Mouse (Mus musculus): Measurements from ENCODE around the gene Tiprl. TPM values are rescaled to one million over a fixed set of nuclear protein-coding genes. Genes with fewer than 3 reads are reported as not detected.

Tiprl gene
- polyA plus RNA-seq, 1 experiment from 2014 or later: 103 TPM

DNA sequence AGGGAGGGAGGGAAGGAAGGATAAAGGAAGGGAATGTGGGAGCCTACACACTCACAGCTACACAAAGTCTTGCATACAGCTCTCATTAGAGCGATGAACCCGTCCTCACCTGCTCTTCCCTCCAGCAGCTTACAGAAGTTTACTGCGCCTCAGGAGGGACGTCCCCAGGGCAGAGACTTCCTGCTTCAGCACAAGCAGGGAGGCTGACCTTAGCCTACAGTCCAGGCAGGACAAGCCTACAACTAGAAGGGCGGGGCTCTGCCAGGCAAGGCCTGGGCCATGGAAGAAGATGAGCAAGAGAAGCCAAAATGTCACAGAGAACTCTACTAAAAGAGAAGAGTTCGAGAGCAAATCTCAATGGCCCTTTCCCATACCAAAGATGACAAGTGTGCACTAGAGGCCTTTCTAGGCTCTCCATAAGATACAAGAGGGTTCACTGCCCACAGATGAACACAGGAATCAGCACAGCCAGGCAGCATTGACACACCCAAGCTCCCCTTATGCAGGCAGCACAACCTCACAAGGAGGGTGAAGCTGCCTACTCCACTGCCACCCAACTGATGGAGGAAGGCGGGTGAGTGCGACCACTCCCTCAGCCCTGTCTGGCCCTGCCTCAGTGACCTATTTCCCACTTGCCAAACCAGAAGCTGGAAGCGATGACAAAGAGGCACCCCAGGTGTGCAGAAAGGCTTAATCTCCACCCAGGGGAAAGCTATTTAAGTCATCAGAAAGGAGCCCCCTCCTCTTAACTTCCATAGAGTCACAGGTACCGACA, 47.8 kb downstream of the Tiprl start:
- Histone ChIP-seq H3K36me3 (ENCODE audit: control insufficient read depth, insufficient read depth, low read length) (no peaks in the 10 kb centered on the region), H3K9ac (ENCODE audit: low read length) (no peak overlapping the region), H3K4me2 (no peak overlapping the region), H3K27me3 (ENCODE audit: control insufficient read depth, insufficient read depth, low read length) (no peaks in the 10 kb centered on the region), H3K4me3 (ENCODE audit: low read depth, low read length) (no peak overlapping the region), H3K27ac (ENCODE audit: low read depth, low read length) (no peak overlapping the region), H3K4me1 (ENCODE audit: control insufficient read depth, insufficient read depth, low read length) (peaks cover 2% of the 10 kb centered on the region; the same call in 1 of the 2 replicates), H3K9me3 (ENCODE audit: control insufficient read depth, low read length) (no peaks in the 10 kb centered on the region)
- WGBS: 76% methylated on average over 10 of the region's 10 CpGs
- DNase-seq (ENCODE audit: low spot score, missing footprints): peak; percentile 26
- ATAC-seq (ENCODE audit: low FRiP score): no peak

GRCm38 (mm10) chr1:165187357-165187756, 49.4 kb downstream of the Tiprl start:
- Histone ChIP-seq H3K27me3 (ENCODE audit: control insufficient read depth, insufficient read depth, low read length) (no peaks in the 10 kb centered on the region), H3K27ac (ENCODE audit: low read depth, low read length) (no peak overlapping the region), H3K36me3 (ENCODE audit: control insufficient read depth, insufficient read depth, low read length) (no peaks in the 10 kb centered on the region), H3K9me3 (ENCODE audit: control insufficient read depth, low read length) (no peaks in the 10 kb centered on the region), H3K4me3 (ENCODE audit: low read depth, low read length) (no peak overlapping the region), H3K9ac (ENCODE audit: low read length) (no peak overlapping the region), H3K4me2 (no peak overlapping the region), H3K4me1 (ENCODE audit: control insufficient read depth, insufficient read depth, low read length) (peaks cover 2% of the 10 kb centered on the region; the same call in 1 of the 2 replicates)
- ATAC-seq (ENCODE audit: low FRiP score): no peak
- DNase-seq (ENCODE audit: low spot score, missing footprints): peak; percentile 45
- WGBS: 54% methylated on average over 5 of the region's 5 CpGs

DNA sequence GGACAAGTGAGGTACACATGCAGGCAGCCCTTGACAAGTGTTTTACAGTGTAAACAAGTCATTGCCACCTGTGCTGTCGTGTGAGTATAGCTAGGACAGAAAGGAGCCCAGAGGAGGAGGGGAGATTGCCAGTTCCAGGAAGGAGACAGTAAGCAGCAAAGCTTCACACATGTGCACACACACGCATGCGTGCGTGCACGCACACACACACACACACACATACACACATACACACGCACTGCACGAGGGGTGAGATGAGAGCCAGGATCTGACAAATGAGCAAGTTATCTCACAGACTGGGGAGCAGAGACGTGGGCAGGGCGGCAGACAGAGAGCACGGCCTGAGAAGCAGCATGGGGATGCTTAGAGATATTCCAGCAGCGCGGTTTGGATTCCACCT, 50.3 kb downstream of the Tiprl start:
- Histone ChIP-seq H3K9me3 (ENCODE audit: control insufficient read depth, low read length) (no peaks in the 10 kb centered on the region), H3K27me3 (ENCODE audit: control insufficient read depth, insufficient read depth, low read length) (no peaks in the 10 kb centered on the region), H3K4me2 (no peak overlapping the region), H3K27ac (ENCODE audit: low read depth, low read length) (no peak overlapping the region), H3K9ac (ENCODE audit: low read length) (no peak overlapping the region), H3K36me3 (ENCODE audit: control insufficient read depth, insufficient read depth, low read length) (no peaks in the 10 kb centered on the region), H3K4me1 (ENCODE audit: control insufficient read depth, insufficient read depth, low read length) (peaks cover 2% of the 10 kb centered on the region; the same call in 1 of the 2 replicates), H3K4me3 (ENCODE audit: low read depth, low read length) (no peak overlapping the region)
- DNase-seq (ENCODE audit: low spot score, missing footprints): peak; percentile 72
- ATAC-seq (ENCODE audit: low FRiP score): no peak
- 76% methylated on average over 12 of the region's 12 CpGs for WGBS

DNA sequence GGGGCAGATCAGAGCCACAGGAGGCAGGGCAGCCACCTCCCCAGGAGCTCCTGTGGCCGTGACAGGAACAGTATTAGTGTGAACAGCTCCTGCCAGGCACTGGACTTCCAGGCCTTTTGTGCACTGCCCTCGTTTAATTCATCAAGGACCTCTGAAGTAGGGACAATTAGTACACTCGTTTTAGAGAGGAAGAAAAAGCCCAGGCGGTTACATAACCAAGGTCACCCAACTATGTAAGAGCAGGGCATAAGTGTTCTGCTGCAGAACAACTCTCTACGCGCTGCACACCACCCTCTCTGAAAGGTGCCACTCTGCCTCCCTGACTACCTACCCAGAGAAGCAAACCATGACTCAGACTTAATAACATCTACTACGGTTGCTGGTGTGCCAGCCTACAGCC, 51.7 kb downstream of the Tiprl start:
- H3K27me3 ChIP-seq (ENCODE audit: control insufficient read depth, insufficient read depth, low read length): no peaks in the 10 kb centered on the region
- no peak overlapping the region for H3K4me3 ChIP-seq (ENCODE audit: low read depth, low read length)
- no peak overlapping the region for H3K4me2 ChIP-seq
- DNase-seq (ENCODE audit: low spot score, missing footprints): peak; percentile 61
- H3K9me3 ChIP-seq (ENCODE audit: control insufficient read depth, low read length): no peaks in the 10 kb centered on the region
- 74% methylated on average over 7 of the region's 7 CpGs for WGBS
- no peak overlapping the region for H3K9ac ChIP-seq (ENCODE audit: low read length)
- H3K36me3 ChIP-seq (ENCODE audit: control insufficient read depth, insufficient read depth, low read length): no peaks in the 10 kb centered on the region
- H3K4me1 ChIP-seq (ENCODE audit: control insufficient read depth, insufficient read depth, low read length): peaks cover 2% of the 10 kb centered on the region; the same call in 1 of the 2 replicates
- no peak overlapping the region for H3K27ac ChIP-seq (ENCODE audit: low read depth, low read length)
- no peak for ATAC-seq (ENCODE audit: low FRiP score)

DNA sequence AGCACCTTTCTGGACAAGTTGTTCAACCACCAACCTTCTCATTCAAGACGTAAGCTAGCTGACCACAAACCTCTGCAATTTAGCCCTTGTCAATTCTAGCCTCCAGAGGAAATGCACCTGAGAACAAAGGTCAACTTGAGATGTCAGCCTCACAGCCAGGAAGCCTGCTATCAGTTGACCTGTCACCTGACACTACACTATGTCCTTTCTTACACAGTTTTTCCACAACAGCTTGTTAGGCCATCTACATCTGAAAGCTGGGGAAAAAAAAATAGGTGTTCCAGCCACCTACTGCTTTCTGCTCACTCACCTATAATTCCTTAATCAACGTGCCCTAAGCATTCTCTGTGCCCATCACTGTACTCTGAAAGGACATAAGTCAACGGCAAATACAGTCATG, 52.6 kb downstream of the Tiprl start:
- ATAC-seq (ENCODE audit: low FRiP score) (no peak), DNase-seq (ENCODE audit: low spot score, missing footprints) (peak; percentile 57)
- Histone ChIP-seq H3K4me1 (ENCODE audit: control insufficient read depth, insufficient read depth, low read length) (peaks cover 2% of the 10 kb centered on the region; the same call in 1 of the 2 replicates), H3K4me3 (ENCODE audit: low read depth, low read length) (no peak overlapping the region), H3K27me3 (ENCODE audit: control insufficient read depth, insufficient read depth, low read length) (no peaks in the 10 kb centered on the region), H3K27ac (ENCODE audit: low read depth, low read length) (no peak overlapping the region), H3K9ac (ENCODE audit: low read length) (no peak overlapping the region), H3K4me2 (no peak overlapping the region), H3K36me3 (ENCODE audit: control insufficient read depth, insufficient read depth, low read length) (no peaks in the 10 kb centered on the region), H3K9me3 (ENCODE audit: control insufficient read depth, low read length) (no peaks in the 10 kb centered on the region)
- 92% methylated on average over 3 of the region's 3 CpGs for WGBS

DNA sequence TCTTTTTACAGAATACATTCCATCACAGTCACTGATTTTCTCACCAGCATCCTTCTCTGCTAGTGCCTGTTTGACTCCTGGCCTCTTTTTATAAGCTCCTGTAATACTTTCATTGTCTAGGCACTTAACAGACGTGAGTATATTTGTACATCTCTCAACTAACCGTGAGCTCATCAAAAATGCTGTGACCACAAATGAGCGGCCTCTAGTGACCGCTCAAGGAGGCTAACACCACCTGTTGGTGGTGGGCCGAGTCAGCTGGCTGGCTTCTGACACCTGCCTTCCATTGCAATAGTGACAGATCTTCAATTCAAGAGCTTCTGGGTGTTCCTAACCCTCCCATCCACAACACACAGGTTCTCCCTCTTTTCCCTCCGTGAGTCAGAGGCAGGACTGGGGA, 53.4 kb downstream of the Tiprl start:
- no peaks in the 10 kb centered on the region for H3K9me3 ChIP-seq (ENCODE audit: control insufficient read depth, low read length)
- H3K36me3 ChIP-seq (ENCODE audit: control insufficient read depth, insufficient read depth, low read length): no peaks in the 10 kb centered on the region
- no peak overlapping the region for H3K9ac ChIP-seq (ENCODE audit: low read length)
- H3K4me1 ChIP-seq (ENCODE audit: control insufficient read depth, insufficient read depth, low read length): peaks cover 2% of the 10 kb centered on the region; the same call in 1 of the 2 replicates
- no peak overlapping the region for H3K4me2 ChIP-seq
- H3K4me3 ChIP-seq (ENCODE audit: low read depth, low read length): no peak overlapping the region
- ATAC-seq (ENCODE audit: low FRiP score) (no peak), DNase-seq (ENCODE audit: low spot score, missing footprints) (no peak)
- no peak overlapping the region for H3K27ac ChIP-seq (ENCODE audit: low read depth, low read length)
- H3K27me3 ChIP-seq (ENCODE audit: control insufficient read depth, insufficient read depth, low read length): no peaks in the 10 kb centered on the region
- WGBS: 79% methylated on average over 6 of the region's 6 CpGs

GRCm38 (mm10) chr1:165179321-165179720, 57.5 kb downstream of the Tiprl start:
- H3K4me3 ChIP-seq (ENCODE audit: low read depth, low read length): no peak overlapping the region
- H3K27ac ChIP-seq (ENCODE audit: low read depth, low read length): no peak overlapping the region
- no peaks in the 10 kb centered on the region for H3K36me3 ChIP-seq (ENCODE audit: control insufficient read depth, insufficient read depth, low read length)
- H3K9ac ChIP-seq (ENCODE audit: low read length): no peak overlapping the region
- DNase-seq (ENCODE audit: low spot score, missing footprints) (peak; percentile 45), ATAC-seq (ENCODE audit: low FRiP score) (no peak)
- H3K4me1 ChIP-seq (ENCODE audit: control insufficient read depth, insufficient read depth, low read length): no peaks in the 10 kb centered on the region
- WGBS: 86% methylated on average over 5 of the region's 5 CpGs
- H3K9me3 ChIP-seq (ENCODE audit: control insufficient read depth, low read length): no peaks in the 10 kb centered on the region
- H3K27me3 ChIP-seq (ENCODE audit: control insufficient read depth, insufficient read depth, low read length): no peaks in the 10 kb centered on the region
- no peak overlapping the region for H3K4me2 ChIP-seq

GRCm38 (mm10) chr1:165178075-165178474, 58.7 kb downstream of the Tiprl start:
- DNase-seq (ENCODE audit: low spot score, missing footprints) (no peak), ATAC-seq (ENCODE audit: low FRiP score) (no peak)
- Histone ChIP-seq H3K4me2 (no peak overlapping the region), H3K4me3 (ENCODE audit: low read depth, low read length) (no peak overlapping the region), H3K36me3 (ENCODE audit: control insufficient read depth, insufficient read depth, low read length) (no peaks in the 10 kb centered on the region), H3K4me1 (ENCODE audit: control insufficient read depth, insufficient read depth, low read length) (no peaks in the 10 kb centered on the region), H3K27ac (ENCODE audit: low read depth, low read length) (no peak overlapping the region), H3K9me3 (ENCODE audit: control insufficient read depth, low read length) (no peaks in the 10 kb centered on the region), H3K9ac (ENCODE audit: low read length) (no peak overlapping the region), H3K27me3 (ENCODE audit: control insufficient read depth, insufficient read depth, low read length) (no peaks in the 10 kb centered on the region)
- WGBS: 87% methylated on average over 6 of the region's 6 CpGs

- Histone ChIP-seq H3K27ac (ENCODE audit: low read depth, low read length) (no peak overlapping the region), H3K9me3 (ENCODE audit: control insufficient read depth, low read length) (no peaks in the 10 kb centered on the region), H3K4me2 (no peak overlapping the region), H3K27me3 (ENCODE audit: control insufficient read depth, insufficient read depth, low read length) (no peaks in the 10 kb centered on the region; the same call in 1 of the 2 replicates), H3K9ac (ENCODE audit: low read length) (no peak overlapping the region), H3K4me3 (ENCODE audit: low read depth, low read length) (no peak overlapping the region), H3K4me1 (ENCODE audit: control insufficient read depth, insufficient read depth, low read length) (no peaks in the 10 kb centered on the region), H3K36me3 (ENCODE audit: control insufficient read depth, insufficient read depth, low read length) (no peaks in the 10 kb centered on the region)
- DNase-seq (ENCODE audit: low spot score, missing footprints) (no peak), ATAC-seq (ENCODE audit: low FRiP score) (no peak)
- 61% methylated on average over 6 of the region's 9 CpGs for WGBS
These were observed 62.7 kb downstream of the Tiprl start for GRCm38 (mm10) chr1:165174059-165174616.

Data from midbrain, embryonic 11.5 days (tissue).